Mouse (Mus musculus) gastrocnemius, adult 2 months (tissue): ENCODE results near the gene Stk16. TPM values are rescaled to one million over a fixed set of nuclear protein-coding genes. Genes with fewer than 3 reads are reported as not detected.
"Not testable (repeated sequence)": the region's sequence is repeated elsewhere in the genome, so short reads cannot be mapped to it uniquely, and the experiment has no call there.

Experiments used
- DNase-seq: peaks from one replicate; pipeline ENCODE4 v3.0.0; 2022
- H3K27ac ChIP-seq: fragments of 200-600 bp; 2 replicates; pipeline ENCODE4 v1.8.1; 2022; ENCODE audit warnings: mild to moderate bottlenecking
- H3K4me3 ChIP-seq: fragments of 200-600 bp; 2 replicates; pipeline ENCODE4 v1.8.1; 2022; ENCODE audit warnings: mild to moderate bottlenecking, moderate library complexity
- CTCF ChIP-seq: fragments of 200-600 bp; IDR thresholded peaks from 2 replicates; pipeline ENCODE4 v1.8.1; 2022; ENCODE audit warnings: antibody characterized with exemption, mild to moderate bottlenecking, moderate library complexity
- intact Hi-C: fragments of 180-260 bp; cut with DNase I; formaldehyde crosslinking; loops from one replicate; pipeline ENCODE4 v1.15.1; 2025
- total RNA-seq, 2 experiments: library from RNA; stranded (reverse); gene quantifications; 2 replicates each; pipeline ENCODE4 v1.2.3; 2021

Gene Stk16
- total RNA-seq, 2 experiments from 2014 or later: 18.8 to 20.2 TPM

- no peak for DNase-seq
- no peak for TF ChIP-seq CTCF
- Histone ChIP-seq H3K27ac (no peak overlapping the region), H3K4me3 (no peak overlapping the region)
- intact Hi-C loops: no loop called here
Measured at GRCm38 (mm10) chr1:75230335-75230994, 19.8 kb downstream of the Stk16 start.

- Histone ChIP-seq H3K4me3 (no peak overlapping the region), H3K27ac (no peak overlapping the region)
- TF ChIP-seq CTCF: no peak
- intact Hi-C loops: no loop called here
- no peak for DNase-seq
Measured at GRCm38 (mm10) chr1:75231224-75231623, 20.6 kb downstream of the Stk16 start.

GRCm38 (mm10) chr1:75231664-75232152, 21.1 kb downstream of the Stk16 start, which contains the start of gene A630095N17Rik:
Gene A630095N17Rik (minus strand): TSS chr1:75232102.
- TF ChIP-seq CTCF: no peak
- intact Hi-C loops: no loop called here
- no peak for DNase-seq
- Histone ChIP-seq H3K27ac (no peak within 1 kb of the TSS), H3K4me3 (no peak within 1 kb of the TSS)

GRCm38 (mm10) chr1:75232489-75232888, 21.9 kb downstream of the Stk16 start:
- intact Hi-C loops, DNase-seq, H3K27ac ChIP-seq, H3K4me3 ChIP-seq: not testable (repeated sequence)
- peak; percentile 24; the same call in 1 of the 2 replicates for TF ChIP-seq CTCF

- Histone ChIP-seq H3K4me3 (peak overlapping the region; percentile 39), H3K27ac (peak overlapping the region; percentile 100)
- peak; percentile 77 for DNase-seq
- intact Hi-C loops: no loop called here
- peak; percentile 85 for TF ChIP-seq CTCF
Measured at GRCm38 (mm10) chr1:75234606-75235005, 24.0 kb downstream of the Stk16 start.

GRCm38 (mm10) chr1:75236117-75237050, 25.7 kb downstream of the Stk16 start, which contains the start of gene Dnajb2:
Gene Dnajb2 (plus strand): TSS chr1:75236406.
- intact Hi-C loops: loop anchor here (2.0 kb wide), 2 partner anchors 14 to 18 kb away; partner anchors contain the start of gene Tuba4a
- peak within 1 kb of the TSS; percentile 98 for H3K4me3 ChIP-seq

GRCm38 (mm10) chr1:75239591-75239990, 29.0 kb downstream of the Stk16 start:
- no peak for DNase-seq
- Histone ChIP-seq H3K4me3 (no peak overlapping the region), H3K27ac (peak overlapping the region; percentile 38)
- intact Hi-C loops: no loop called here
- TF ChIP-seq CTCF: no peak

More at GRCm38 (mm10) chr1:75236117-75237050, 25.7 kb downstream of the Stk16 start, which contains the start of gene Dnajb2:
- TF ChIP-seq CTCF: no peak
- H3K27ac ChIP-seq: peak within 1 kb of the TSS; percentile 100
- DNase-seq: peak; percentile 96

- no peak for TF ChIP-seq CTCF
- intact Hi-C loops: no loop called here
- no peak for DNase-seq
Measured at GRCm38 (mm10) chr1:75243411-75243810, 32.8 kb downstream of the Stk16 start.

GRCm38 (mm10) chr1:75244175-75244826, 33.7 kb downstream of the Stk16 start:
- TF ChIP-seq CTCF: no peak
- no peak overlapping the region for H3K27ac ChIP-seq
- no peak for DNase-seq
- H3K4me3 ChIP-seq: no peak overlapping the region
- intact Hi-C loops: no loop called here

More at GRCm38 (mm10) chr1:75243411-75243810, 32.8 kb downstream of the Stk16 start:
- Histone ChIP-seq H3K27ac (no peak overlapping the region), H3K4me3 (no peak overlapping the region)

GRCm38 (mm10) chr1:75244836-75245235, 34.2 kb downstream of the Stk16 start:
- intact Hi-C loops: no loop called here
- no peak overlapping the region for H3K27ac ChIP-seq
- DNase-seq: peak; percentile 52
- no peak overlapping the region for H3K4me3 ChIP-seq
- no peak for TF ChIP-seq CTCF

GRCm38 (mm10) chr1:75247071-75247930, 36.7 kb downstream of the Stk16 start:
- TF ChIP-seq CTCF: no peak
- intact Hi-C loops: no loop called here
- DNase-seq: peak; percentile 43
- H3K4me3 ChIP-seq: peak overlapping the region; percentile 33
- peak overlapping the region; percentile 83 for H3K27ac ChIP-seq
